8 mouse cellular contexts compared by ENCODE assay signal in the genomic region with DNA sequence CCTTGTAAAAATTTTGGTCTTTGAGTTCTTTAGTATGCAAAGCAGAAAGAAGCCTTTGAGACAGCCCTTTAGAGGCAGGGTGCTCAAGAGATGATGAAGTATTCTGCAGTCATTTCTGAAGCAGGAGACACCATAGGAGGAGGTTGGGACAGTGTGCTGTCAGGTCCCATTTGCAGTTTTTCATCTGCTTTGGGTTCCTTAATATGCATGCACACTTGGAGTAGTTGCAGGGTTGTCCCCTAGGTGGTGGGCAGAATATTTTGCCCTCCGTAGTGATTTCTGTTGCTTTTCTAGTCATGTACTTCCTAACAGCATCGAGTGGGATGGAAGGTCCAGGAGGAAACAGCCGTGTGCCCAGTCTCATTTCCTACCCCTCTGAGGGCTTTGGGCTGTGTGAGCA.
DNase-seq lines count a peak whose midpoint lies in the region; ATAC-seq and TF ChIP-seq lines count a peak whose summit lies in the region.

No protein-coding gene starts in this region.

- no peaks in the 10 kb centered on the region for H3K27me3 ChIP-seq in lung, embryonic 14.5 days (ENCODE audit: insufficient read depth, low read length)
- no peaks in the 10 kb centered on the region for H3K27me3 ChIP-seq in forebrain, embryonic 15.5 days
- no peaks in the 10 kb centered on the region for H3K27me3 ChIP-seq in limb, embryonic 15.5 days
- H3K27me3 ChIP-seq in splenic B cell, adult 2 months (ENCODE audit: control insufficient read depth, insufficient read depth, low read length, poor library complexity, severe bottlenecking), result no peaks in the 10 kb centered on the region

- ATAC-seq in lung, embryonic 14.5 days (ENCODE audit: insufficient read depth), result no peak
- no peak for ATAC-seq in forebrain, embryonic 15.5 days (replicated peaks)
- no peak for ATAC-seq in limb, embryonic 15.5 days (ENCODE audit: insufficient number of reproducible peaks, low FRiP score, low TSS enrichment, low read depth)

- no peaks in the 10 kb centered on the region for H3K9me3 ChIP-seq in lung, embryonic 14.5 days (ENCODE audit: low read depth, low read length)
- H3K9me3 ChIP-seq in forebrain, embryonic 15.5 days, result no peaks in the 10 kb centered on the region
- no peaks in the 10 kb centered on the region for H3K9me3 ChIP-seq in limb, embryonic 15.5 days

- H3K4me3 ChIP-seq in lung, embryonic 14.5 days (ENCODE audit: low read depth, low read length), result peak overlapping the region; percentile 87; the same call in 1 of the 2 replicates
- peak overlapping the region; percentile 0; the same call in 1 of the 2 replicates for H3K4me3 ChIP-seq in forebrain, embryonic 15.5 days
- H3K4me3 ChIP-seq in limb, embryonic 15.5 days, result peak overlapping the region; percentile 4; the same call in 1 of the 2 replicates

- H3K4me1 ChIP-seq in lung, embryonic 14.5 days (ENCODE audit: insufficient read depth), result peaks cover 3% of the 10 kb centered on the region; the same call in 1 of the 2 replicates
- peaks cover 38% of the 10 kb centered on the region for H3K4me1 ChIP-seq in forebrain, embryonic 15.5 days
- H3K4me1 ChIP-seq in limb, embryonic 15.5 days, result peaks cover 27% of the 10 kb centered on the region

- H3K4me2 ChIP-seq in lung, embryonic 14.5 days, result peak overlapping the region; percentile 81
- peak overlapping the region; percentile 63 for H3K4me2 ChIP-seq in forebrain, embryonic 15.5 days (replicated peaks)
- 0 out of 2 replicates have a peak overlapping the region, but pooled peaks have one; percentile 8 for H3K4me2 ChIP-seq in limb, embryonic 15.5 days

- DNase-seq in lung, embryonic 14.5 days, result no peak
- no peak for DNase-seq in lung, postnatal 14 days
- DNase-seq in splenic B cell, adult 2 months (ENCODE audit: low read depth, low spot score), result peak; percentile 61
- no peak for DNase-seq in MN1 (ENCODE audit: low spot score)
- DNase-seq in spleen, postnatal 14 days (ENCODE audit: low spot score in 2 of 2), result no peak
- no peak for DNase-seq in cerebellum, postnatal 10 days

- TF ChIP-seq CTCF in lung, embryonic 14.5 days (IDR thresholded peaks at IDR 0.05; ENCODE audit: low read depth), result peak; percentile 34

- 55% methylated on average over 3 of the region's 3 CpGs for WGBS in lung, embryonic 14.5 days
- 77% methylated on average over 3 of the region's 3 CpGs for WGBS in forebrain, embryonic 15.5 days
- WGBS in limb, embryonic 15.5 days, result 50% methylated on average over 3 of the region's 3 CpGs

- no peak overlapping the region; the same call in 1 of the 2 replicates for H3K27ac ChIP-seq in lung, embryonic 14.5 days (ENCODE audit: low read depth)
- no peak overlapping the region for H3K27ac ChIP-seq in forebrain, embryonic 15.5 days (replicated peaks)
- H3K27ac ChIP-seq in limb, embryonic 15.5 days, result no peak overlapping the region

- H3K9ac ChIP-seq in lung, embryonic 14.5 days, result peak overlapping the region; percentile 21; the same call in 1 of the 2 replicates
- H3K9ac ChIP-seq in forebrain, embryonic 15.5 days (replicated peaks), result no peak overlapping the region
- no peak overlapping the region for H3K9ac ChIP-seq in limb, embryonic 15.5 days

- no peaks in the 10 kb centered on the region for H3K36me3 ChIP-seq in lung, embryonic 14.5 days (ENCODE audit: insufficient read depth)
- H3K36me3 ChIP-seq in forebrain, embryonic 15.5 days, result no peaks in the 10 kb centered on the region
- H3K36me3 ChIP-seq in limb, embryonic 15.5 days, result no peaks in the 10 kb centered on the region
- no peaks in the 10 kb centered on the region; the same call in 1 of the 2 replicates for H3K36me3 ChIP-seq in splenic B cell, adult 2 months (ENCODE audit: control insufficient read depth, insufficient read depth, low read length, poor library complexity, severe bottlenecking)

Comparison
In these comparisons a context has a peak if more than half of its experiments do, and no peak if none do; other contexts are left out.
1. H3K4me2 ChIP-seq: peak in every context shown above with its lines; median percentile 81 in lung, embryonic 14.5 days; 63 in forebrain, embryonic 15.5 days; 8 in limb, embryonic 15.5 days.
2. H3K4me3 ChIP-seq: peak in every context shown above with its lines; median percentile 87 in lung, embryonic 14.5 days; 4 in limb, embryonic 15.5 days; 0 in forebrain, embryonic 15.5 days.